Mouse (Mus musculus): Measurements from ENCODE around the gene Lrrc25.
"Not testable (repeated sequence)": the region's sequence is repeated elsewhere in the genome, so short reads cannot be mapped to it uniquely, and the experiment has no call there.

The Lrrc25 gene

GRCm38 (mm10) chr8:70615894-70616293 lies at the start of gene Lrrc25:
Gene Lrrc25, plus strand, starts transcription at chr8:70616155.
- DNase-seq (ENCODE audit: low spot score in 2 of 2), result no peak

GRCm38 (mm10) chr8:70570360-70570759 lies 45.6 kb upstream of the Lrrc25 start:
- no peak for DNase-seq (ENCODE audit: low spot score in 2 of 2)

- DNase-seq (ENCODE audit: low spot score in 2 of 2), result no peak
These were observed 45.0 kb upstream of the Lrrc25 start for GRCm38 (mm10) chr8:70570990-70571389.

- DNase-seq (ENCODE audit: low spot score in 2 of 2), result no peak
These were observed 41.7 kb upstream of the Lrrc25 start for GRCm38 (mm10) chr8:70574302-70574701.

GRCm38 (mm10) chr8:70574915-70575314 lies 41.0 kb upstream of the Lrrc25 start:
- no peak for DNase-seq (ENCODE audit: low spot score in 2 of 2)

- no peak for DNase-seq (ENCODE audit: low spot score in 2 of 2)
These were observed 38.7 kb upstream of the Lrrc25 start for GRCm38 (mm10) chr8:70577207-70577606.

GRCm38 (mm10) chr8:70583476-70584387 lies 32.2 kb upstream of the Lrrc25 start:
- no peak for DNase-seq (ENCODE audit: low spot score in 2 of 2)

GRCm38 (mm10) chr8:70584606-70585257 lies 31.2 kb upstream of the Lrrc25 start:
- DNase-seq (ENCODE audit: low spot score in 2 of 2), result no peak

GRCm38 (mm10) chr8:70585258-70585652 lies 30.7 kb upstream of the Lrrc25 start:
- DNase-seq (ENCODE audit: low spot score in 2 of 2), result no peak

- not testable (repeated sequence) for DNase-seq (ENCODE audit: low spot score in 2 of 2)
These were observed 28.0 kb upstream of the Lrrc25 start for GRCm38 (mm10) chr8:70587955-70588354.

GRCm38 (mm10) chr8:70591569-70591968 lies 24.4 kb upstream of the Lrrc25 start:
- no peak for DNase-seq (ENCODE audit: low spot score in 2 of 2)

- no peak for DNase-seq (ENCODE audit: low spot score in 2 of 2)
These were observed 22.8 kb upstream of the Lrrc25 start for GRCm38 (mm10) chr8:70593173-70593572.

- peak; percentile 73 to 81 for DNase-seq (ENCODE audit: low spot score in 2 of 2)
These were observed 21.9 kb upstream of the Lrrc25 start, which contains the start of gene Isyna1 for GRCm38 (mm10) chr8:70593961-70594609. Gene Isyna1, plus strand, starts transcription at chr8:70594373.

- DNase-seq (ENCODE audit: low spot score in 2 of 2), result no peak
These were observed 21.1 kb upstream of the Lrrc25 start for GRCm38 (mm10) chr8:70594621-70595564.

GRCm38 (mm10) chr8:70595811-70596210 lies 20.1 kb upstream of the Lrrc25 start:
- DNase-seq (ENCODE audit: low spot score in 2 of 2), result no peak

- DNase-seq (ENCODE audit: low spot score in 2 of 2), result no peak
These were observed 19.7 kb upstream of the Lrrc25 start for GRCm38 (mm10) chr8:70596216-70596615.

GRCm38 (mm10) chr8:70596775-70597416 lies 19.1 kb upstream of the Lrrc25 start:
- peak in 1 of 2 experiments; percentile 59 for DNase-seq (ENCODE audit: low spot score in 2 of 2)

- DNase-seq (ENCODE audit: low spot score in 2 of 2), result no peak
These were observed 18.3 kb upstream of the Lrrc25 start for GRCm38 (mm10) chr8:70597417-70598272.

- DNase-seq (ENCODE audit: low spot score in 2 of 2), result no peak
These were observed 17.7 kb upstream of the Lrrc25 start for GRCm38 (mm10) chr8:70598283-70598682.

- no peak for DNase-seq (ENCODE audit: low spot score in 2 of 2)
These were observed 17.2 kb upstream of the Lrrc25 start for GRCm38 (mm10) chr8:70598722-70599121.

Measured in spleen, postnatal 14 days (tissue).